Mouse (Mus musculus) spleen, adult 2 months (tissue): ENCODE measurements around the gene Smyd3. TPM values are rescaled to one million over a fixed set of nuclear protein-coding genes. Genes with fewer than 3 reads are reported as not detected.

Experiments used
- DNase-seq, 2 experiments: peaks; one replicate each; pipeline versions ENCODE4 v3.0.0 to v3.0.0-alpha.2; 2012 to 2021; ENCODE audit warnings: low spot score in 2 of 2, low read depth in 1 of 2
- H3K27ac ChIP-seq: fragments of 200-500 bp; 2 replicates; pipeline ENCODE4 v1.5.1; 2012; ENCODE audit warnings: low read length, inconsistent platforms; ENCODE audit not compliant: insufficient read depth
- H3K27me3 ChIP-seq: fragments of 200-500 bp; 2 replicates; pipeline ENCODE4 v1.6.1; 2012; ENCODE audit warnings: mild to moderate bottlenecking, moderate library complexity, low read length, inconsistent platforms; ENCODE audit not compliant: control insufficient read depth, insufficient read depth
- H3K36me3 ChIP-seq: fragments of 200-500 bp; 2 replicates; pipeline ENCODE4 v1.6.1; 2012; ENCODE audit warnings: mild to moderate bottlenecking, low read length, inconsistent platforms; ENCODE audit not compliant: control insufficient read depth, insufficient read depth
- H3K4me1 ChIP-seq: fragments of 200-500 bp; 2 replicates; pipeline ENCODE4 v1.6.1; 2011; ENCODE audit warnings: inconsistent platforms; ENCODE audit not compliant: control insufficient read depth, insufficient read depth, insufficient read length
- H3K4me3 ChIP-seq: fragments of 200-500 bp; 2 replicates; pipeline ENCODE4 v1.5.1; 2011; ENCODE audit warnings: mild to moderate bottlenecking, inconsistent platforms; ENCODE audit not compliant: insufficient read depth, insufficient read length; ENCODE audit errors: extremely low read depth
- CTCF ChIP-seq: fragments of 200-500 bp; IDR thresholded peaks from 2 replicates; pipeline ENCODE4 v1.5.1; 2011; ENCODE audit warnings: mild to moderate bottlenecking, inconsistent platforms; ENCODE audit not compliant: insufficient read depth, insufficient read length, insufficient replicate concordance; ENCODE audit errors: extremely low read depth
- POLR2A ChIP-seq: fragments of 200-500 bp; IDR thresholded peaks from 2 replicates; pipeline ENCODE4 v1.6.1; 2011; ENCODE audit warnings: low read depth, low read length, inconsistent platforms
- WGBS: fragments of 180-500 bp; shearing (Covaris S2); methylation state at CpG from one replicate; pipeline ENCODE4 v1.1.7; 2018; 5-methylcytosine and 5-hydroxymethylcytosine counted together
- polyA plus RNA-seq: library from polyadenylated mRNA; depleted of rRNA; stranded (reverse); fragments of >200 nt; gene quantifications from 2 replicates; pipeline ENCODE4 v1.2.3, GENCODE M21; 2012

The Smyd3 gene
- polyA plus RNA-seq, 1 experiment = 3.6 TPM

GRCm38 (mm10) chr1:179433355-179433754 is 84.5 kb downstream of the Smyd3 start:
- H3K36me3 ChIP-seq = no peaks in the 10 kb centered on the region
- DNase-seq = no peak
- H3K27me3 ChIP-seq = no peaks in the 10 kb centered on the region
- H3K4me1 ChIP-seq = peaks cover 3% of the 10 kb centered on the region; the same call in 1 of the 2 replicates
- H3K4me3 ChIP-seq = no peak overlapping the region
- TF ChIP-seq CTCF (no peak), POLR2A (no peak)
- WGBS = 92% methylated on average over 8 of the region's 8 CpGs
- no peak overlapping the region for H3K27ac ChIP-seq

DNA sequence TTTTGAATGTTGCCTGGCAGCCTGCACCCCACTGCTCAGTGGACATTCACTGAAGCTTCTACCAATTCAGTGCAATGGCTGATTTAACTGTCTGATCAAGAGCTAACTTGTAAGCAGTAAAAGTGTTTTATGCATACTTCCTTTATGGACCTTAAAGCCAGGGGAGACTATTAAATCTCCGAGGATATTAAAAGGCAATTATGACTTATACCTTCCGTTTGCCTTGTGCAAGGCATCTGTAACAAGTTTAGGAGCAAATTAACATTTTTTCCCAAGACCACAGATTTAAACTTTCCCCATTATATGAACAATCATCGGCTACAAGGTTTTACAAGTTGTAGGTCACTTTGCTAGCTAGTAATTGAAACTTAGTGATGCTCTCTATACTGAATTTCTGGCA is 87.8 kb downstream of the Smyd3 start:
- WGBS = 90% methylated on average over 3 of the region's 3 CpGs
- H3K4me1 ChIP-seq = peaks cover 3% of the 10 kb centered on the region; the same call in 1 of the 2 replicates
- DNase-seq = no peak
- no peak overlapping the region for H3K4me3 ChIP-seq
- H3K27ac ChIP-seq = no peak overlapping the region
- no peak for TF ChIP-seq CTCF
- no peak for TF ChIP-seq POLR2A
- no peaks in the 10 kb centered on the region for H3K27me3 ChIP-seq
- no peaks in the 10 kb centered on the region for H3K36me3 ChIP-seq

DNA sequence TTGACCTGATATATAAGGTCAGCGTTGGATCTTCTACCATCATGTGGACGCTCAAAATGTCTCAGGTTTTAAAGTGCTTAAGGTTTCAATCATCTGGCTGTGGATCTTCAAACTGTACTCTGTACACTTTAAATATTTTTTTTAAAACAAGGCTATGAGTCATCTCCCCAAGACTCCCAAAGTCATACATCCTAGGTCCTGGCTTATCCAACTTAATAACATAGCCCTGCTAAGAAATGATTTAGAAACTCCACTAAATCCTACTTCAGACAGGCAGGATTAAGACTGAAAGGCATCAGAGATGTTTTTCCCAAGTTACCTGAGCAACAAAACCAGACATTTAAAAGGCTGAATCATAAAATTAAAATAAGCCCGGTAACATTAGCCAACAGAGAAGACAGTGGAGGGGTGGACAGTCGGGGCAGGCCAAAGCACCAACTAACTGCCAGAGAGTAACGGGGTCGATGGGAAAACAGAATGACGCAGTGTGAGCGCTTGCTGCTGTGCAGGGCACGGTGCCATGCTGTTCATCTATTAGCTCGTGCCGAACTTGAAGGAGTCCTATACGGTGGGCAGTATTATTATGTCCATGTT is 92.9 kb downstream of the Smyd3 start:
- no peak for DNase-seq
- Histone ChIP-seq H3K36me3 (0 out of 2 replicates have a peak, but pooled peaks cover 1% of the 10 kb centered on the region), H3K27me3 (no peaks in the 10 kb centered on the region), H3K27ac (no peak overlapping the region), H3K4me1 (no peaks in the 10 kb centered on the region), H3K4me3 (no peak overlapping the region)
- 91% methylated on average over 12 of the region's 12 CpGs for WGBS
- no peak for TF ChIP-seq CTCF
- TF ChIP-seq POLR2A = no peak

GRCm38 (mm10) chr1:179419091-179419490 is 98.8 kb downstream of the Smyd3 start:
- TF ChIP-seq CTCF (no peak), POLR2A (no peak)
- DNase-seq = no peak
- Histone ChIP-seq H3K4me1 (no peaks in the 10 kb centered on the region), H3K27me3 (no peaks in the 10 kb centered on the region), H3K36me3 (0 out of 2 replicates have a peak, but pooled peaks cover 1% of the 10 kb centered on the region), H3K4me3 (no peak overlapping the region), H3K27ac (no peak overlapping the region)
- WGBS = 91% methylated on average over 4 of the region's 4 CpGs

DNA sequence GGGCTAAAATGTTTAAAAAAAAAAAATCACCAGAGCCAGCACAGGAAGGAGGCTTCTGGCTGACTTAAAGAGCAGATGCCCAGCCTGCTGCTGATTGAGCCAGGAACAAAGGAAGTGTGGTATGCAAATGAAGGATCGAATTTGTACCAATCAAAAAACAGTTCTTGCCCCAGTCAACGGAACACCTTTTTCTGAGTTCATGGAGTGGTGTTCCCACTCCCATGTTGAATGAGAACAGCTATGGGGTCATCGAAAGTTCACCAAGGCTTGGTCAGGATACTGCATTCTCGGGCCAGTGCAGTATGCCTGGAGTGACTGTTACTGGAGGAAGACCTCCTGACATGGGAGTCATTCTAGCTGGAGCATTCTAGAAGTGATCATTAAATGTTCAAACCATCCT is 109.8 kb downstream of the Smyd3 start:
- H3K27me3 ChIP-seq = no peaks in the 10 kb centered on the region
- TF ChIP-seq CTCF (no peak), POLR2A (no peak)
- no peak overlapping the region for H3K27ac ChIP-seq
- DNase-seq = no peak
- WGBS = 89% methylated on average over 4 of the region's 4 CpGs
- H3K4me3 ChIP-seq = no peak overlapping the region
- H3K36me3 ChIP-seq = peaks cover 8% of the 10 kb centered on the region
- no peaks in the 10 kb centered on the region for H3K4me1 ChIP-seq

DNA sequence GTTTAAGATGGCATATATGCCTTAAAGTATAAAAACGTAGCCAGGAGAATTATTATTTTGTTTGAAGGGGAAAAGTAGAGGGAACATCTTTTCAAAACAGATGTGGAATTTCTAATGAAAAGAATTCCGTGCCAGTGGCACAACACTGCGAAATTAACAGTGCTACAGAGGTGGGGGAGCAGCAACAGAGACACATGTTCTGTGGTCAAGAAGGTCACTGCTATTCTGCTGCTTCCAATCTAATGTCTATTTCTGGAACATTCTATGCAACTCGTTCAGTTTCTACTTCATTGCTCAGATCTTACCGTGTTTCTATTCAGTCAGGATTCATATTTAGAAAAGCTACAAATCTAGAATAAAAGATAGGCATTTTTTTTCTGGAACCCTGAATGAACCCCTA is 117.0 kb downstream of the Smyd3 start:
- Histone ChIP-seq H3K4me3 (no peak overlapping the region), H3K27me3 (no peaks in the 10 kb centered on the region), H3K4me1 (no peaks in the 10 kb centered on the region), H3K27ac (no peak overlapping the region), H3K36me3 (peaks cover 3% of the 10 kb centered on the region)
- TF ChIP-seq POLR2A (no peak), CTCF (no peak)
- DNase-seq = no peak
- 90% methylated on average over 5 of the region's 5 CpGs for WGBS

DNA sequence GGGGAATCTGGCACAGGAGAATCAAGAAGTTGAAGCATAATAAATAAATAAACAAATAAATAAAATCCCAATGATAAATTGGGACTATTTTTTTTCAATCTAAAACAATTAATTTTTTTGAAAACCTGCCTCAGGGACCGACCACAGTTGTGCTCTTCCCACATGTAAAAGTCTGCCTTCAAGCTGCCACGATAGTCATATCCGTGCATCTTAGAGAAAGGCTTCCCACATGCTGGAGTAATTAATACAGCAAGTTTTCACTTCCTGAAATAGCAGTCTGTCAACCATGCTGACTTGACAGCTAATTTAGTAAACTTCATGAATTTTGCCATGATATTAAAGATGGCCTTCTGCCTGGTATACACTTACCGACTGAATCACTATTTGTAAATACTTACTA is 119.2 kb downstream of the Smyd3 start:
- H3K4me1 ChIP-seq = no peaks in the 10 kb centered on the region
- 89% methylated on average over 4 of the region's 4 CpGs for WGBS
- no peaks in the 10 kb centered on the region for H3K27me3 ChIP-seq
- H3K27ac ChIP-seq = no peak overlapping the region
- DNase-seq = no peak
- H3K36me3 ChIP-seq = no peaks in the 10 kb centered on the region; the same call in none of the 2 replicates
- no peak for TF ChIP-seq POLR2A
- TF ChIP-seq CTCF = no peak
- no peak overlapping the region for H3K4me3 ChIP-seq
